27 mouse cellular contexts compared by ENCODE assay signal in genomic region chr1:97784928-97785327, GRCm38 (mm10). TPM values are rescaled to one million over a fixed set of nuclear protein-coding genes. Genes with fewer than 3 reads are reported as not detected.
DNase-seq lines count a peak whose midpoint lies in the region; ATAC-seq and TF ChIP-seq lines count a peak whose summit lies in the region.
"Had no signal": no experiment of that assay in that cellular context is flagged by ENCODE, and none has a peak within 500 bp of the region (broad histone marks: within the 10 kb centered on the region; RNA-seq: fewer than 3 reads in every experiment).

No protein-coding gene starts in this region.

- no peak for DNase-seq in forebrain, postnatal 0 days
- no peak for DNase-seq in forebrain, embryonic 10.5 days (ENCODE audit: extremely low spot score, low spot score)
- DNase-seq in layer of hippocampus, adult 2 months (ENCODE audit: low spot score in 2 of 2), result no peak
- no peak for DNase-seq in layer of hippocampus, postnatal 14 days (ENCODE audit: low spot score in 2 of 2)
- peak; percentile 4 for DNase-seq in midbrain, embryonic 14.5 days
- no peak for DNase-seq in stomach, postnatal 0 days (ENCODE audit: low spot score)
- DNase-seq in spleen, postnatal 14 days (ENCODE audit: low spot score in 2 of 2), result no peak
- DNase-seq: adrenal gland, postnatal 14 days; cerebellum, adult 2 months; cerebellum, postnatal 25 days; gastrocnemius, postnatal 14 days; heart, postnatal 14 days; kidney, adult 2 months; kidney, postnatal 4 days; thymus, postnatal 14 days had no signal

- no peak overlapping the region for H3K4me3 ChIP-seq in forebrain, postnatal 0 days (ENCODE audit: low read depth, low read length)
- H3K4me3 ChIP-seq in forebrain, embryonic 10.5 days, result no peak overlapping the region
- no peak overlapping the region for H3K4me3 ChIP-seq in layer of hippocampus, adult 2 months
- H3K4me3 ChIP-seq in midbrain, embryonic 14.5 days (replicated peaks; ENCODE audit: low read depth, low read length), result no peak overlapping the region
- no peak overlapping the region for H3K4me3 ChIP-seq in midbrain, embryonic 15.5 days
- H3K4me3 ChIP-seq in stomach, postnatal 0 days (ENCODE audit: low read depth, low read length), result no peak overlapping the region
- H3K4me3 ChIP-seq: embryonic facial prominence, embryonic 13.5 days; heart, embryonic 13.5 days; hindbrain, embryonic 12.5 days; intestine, embryonic 15.5 days; limb, embryonic 12.5 days; liver, embryonic 15.5 days; lung, embryonic 15.5 days had no signal

- no peaks in the 10 kb centered on the region for H3K36me3 ChIP-seq in forebrain, postnatal 0 days (ENCODE audit: insufficient read depth)
- 0 out of 2 replicates have a peak, but pooled peaks cover 2% of the 10 kb centered on the region for H3K36me3 ChIP-seq in forebrain, embryonic 10.5 days (replicated peaks)
- no peaks in the 10 kb centered on the region for H3K36me3 ChIP-seq in midbrain, embryonic 14.5 days (ENCODE audit: control insufficient read depth, insufficient read depth, low read length)
- H3K36me3 ChIP-seq in midbrain, embryonic 15.5 days (replicated peaks), result no peaks in the 10 kb centered on the region
- H3K36me3 ChIP-seq in stomach, postnatal 0 days (ENCODE audit: control insufficient read depth, insufficient read depth, low read length), result no peaks in the 10 kb centered on the region
- H3K36me3 ChIP-seq: hindbrain, embryonic 12.5 days; intestine, embryonic 15.5 days; lung, embryonic 15.5 days had no signal

- H3K4me1 ChIP-seq in forebrain, postnatal 0 days (ENCODE audit: insufficient read depth), result no peaks in the 10 kb centered on the region
- no peaks in the 10 kb centered on the region for H3K4me1 ChIP-seq in forebrain, embryonic 10.5 days
- H3K4me1 ChIP-seq in midbrain, embryonic 14.5 days (ENCODE audit: control insufficient read depth, insufficient read depth, low read length), result no peaks in the 10 kb centered on the region
- no peaks in the 10 kb centered on the region for H3K4me1 ChIP-seq in midbrain, embryonic 15.5 days
- no peaks in the 10 kb centered on the region for H3K4me1 ChIP-seq in stomach, postnatal 0 days (replicated peaks; ENCODE audit: control insufficient read depth, insufficient read depth)
- H3K4me1 ChIP-seq: embryonic facial prominence, embryonic 13.5 days; hindbrain, embryonic 12.5 days; intestine, embryonic 15.5 days; limb, embryonic 12.5 days; lung, embryonic 15.5 days had no signal

- no peak overlapping the region for H3K4me2 ChIP-seq in forebrain, postnatal 0 days (ENCODE audit: low read depth)
- no peak overlapping the region for H3K4me2 ChIP-seq in midbrain, embryonic 14.5 days (ENCODE audit: low read length)
- H3K4me2 ChIP-seq in midbrain, embryonic 15.5 days, result no peak overlapping the region
- no peak overlapping the region for H3K4me2 ChIP-seq in stomach, postnatal 0 days (replicated peaks; ENCODE audit: low read depth)
- H3K4me2 ChIP-seq: embryonic facial prominence, embryonic 13.5 days; heart, embryonic 13.5 days; hindbrain, embryonic 12.5 days; intestine, embryonic 15.5 days; limb, embryonic 12.5 days; liver, embryonic 15.5 days; lung, embryonic 15.5 days had no signal

- no peaks in the 10 kb centered on the region for H3K9me3 ChIP-seq in forebrain, postnatal 0 days (ENCODE audit: low read length)
- H3K9me3 ChIP-seq in forebrain, embryonic 10.5 days, result no peaks in the 10 kb centered on the region
- H3K9me3 ChIP-seq in midbrain, embryonic 14.5 days (ENCODE audit: control insufficient read depth, low read length), result no peaks in the 10 kb centered on the region
- no peaks in the 10 kb centered on the region for H3K9me3 ChIP-seq in midbrain, embryonic 15.5 days
- H3K9me3 ChIP-seq in stomach, postnatal 0 days (ENCODE audit: control insufficient read depth, low read length), result no peaks in the 10 kb centered on the region
- H3K9me3 ChIP-seq: embryonic facial prominence, embryonic 13.5 days; heart, embryonic 13.5 days; hindbrain, embryonic 12.5 days; intestine, embryonic 15.5 days; limb, embryonic 12.5 days; liver, embryonic 15.5 days; lung, embryonic 15.5 days had no signal

- WGBS in forebrain, postnatal 0 days, result 81% methylated on average over 7 of the region's 7 CpGs
- 84% methylated on average over 7 of the region's 7 CpGs for WGBS in forebrain, embryonic 10.5 days
- 78% methylated on average over 7 of the region's 7 CpGs for WGBS in midbrain, embryonic 14.5 days
- 75% methylated on average over 7 of the region's 7 CpGs for WGBS in midbrain, embryonic 15.5 days
- 74% methylated on average over 7 of the region's 7 CpGs for WGBS in stomach, postnatal 0 days

- H3K9ac ChIP-seq in forebrain, postnatal 0 days, result no peak overlapping the region
- H3K9ac ChIP-seq in midbrain, embryonic 14.5 days (replicated peaks; ENCODE audit: low read length), result no peak overlapping the region
- no peak overlapping the region for H3K9ac ChIP-seq in midbrain, embryonic 15.5 days
- no peak overlapping the region for H3K9ac ChIP-seq in stomach, postnatal 0 days (ENCODE audit: low read length)
- H3K9ac ChIP-seq: embryonic facial prominence, embryonic 13.5 days; heart, embryonic 13.5 days; hindbrain, embryonic 12.5 days; intestine, embryonic 15.5 days; limb, embryonic 12.5 days; liver, embryonic 15.5 days; lung, embryonic 15.5 days had no signal

- no peaks in the 10 kb centered on the region for H3K27me3 ChIP-seq in forebrain, postnatal 0 days (ENCODE audit: insufficient read depth, low read length)
- H3K27me3 ChIP-seq in forebrain, embryonic 10.5 days (ENCODE audit: poor library complexity, severe bottlenecking), result no peaks in the 10 kb centered on the region
- H3K27me3 ChIP-seq in midbrain, embryonic 14.5 days (ENCODE audit: control insufficient read depth, insufficient read depth, low read length), result no peaks in the 10 kb centered on the region
- no peaks in the 10 kb centered on the region for H3K27me3 ChIP-seq in midbrain, embryonic 15.5 days (replicated peaks)
- H3K27me3 ChIP-seq in stomach, postnatal 0 days (ENCODE audit: control insufficient read depth, insufficient read depth, low read length), result no peaks in the 10 kb centered on the region
- H3K27me3 ChIP-seq: embryonic facial prominence, embryonic 13.5 days; heart, embryonic 13.5 days; hindbrain, embryonic 12.5 days; intestine, embryonic 15.5 days; limb, embryonic 12.5 days; liver, embryonic 15.5 days; lung, embryonic 15.5 days had no signal

- TF ChIP-seq EP300 in stomach, postnatal 0 days (optimal IDR thresholded peaks at IDR 0.05), result no peak

- 0 out of 2 replicates have a peak, but pooled peaks have one; percentile 22 for TF ChIP-seq CTCF in forebrain, postnatal 0 days (IDR thresholded peaks at IDR 0.05; ENCODE audit: low read depth)
- peak; percentile 59 for TF ChIP-seq CTCF in layer of hippocampus, adult 2 months (conservative IDR thresholded peaks at IDR 0.05)
- TF ChIP-seq CTCF in stomach, postnatal 0 days (IDR thresholded peaks at IDR 0.05; ENCODE audit: low read depth), result peak; percentile 35

- no peak for ATAC-seq in forebrain, postnatal 0 days
- ATAC-seq in midbrain, embryonic 14.5 days (ENCODE audit: low FRiP score, low TSS enrichment), result no peak
- ATAC-seq in midbrain, embryonic 15.5 days (replicated peaks), result no peak
- ATAC-seq in stomach, postnatal 0 days (ENCODE audit: low FRiP score, low TSS enrichment), result no peak
- ATAC-seq: forebrain, embryonic 16.5 days; hindbrain, postnatal 0 days; intestine, embryonic 15.5 days had no signal

- H3K27ac ChIP-seq in forebrain, postnatal 0 days (ENCODE audit: low read depth, low read length), result no peak overlapping the region
- no peak overlapping the region for H3K27ac ChIP-seq in forebrain, embryonic 10.5 days
- no peak overlapping the region for H3K27ac ChIP-seq in layer of hippocampus, adult 2 months
- no peak overlapping the region for H3K27ac ChIP-seq in midbrain, embryonic 14.5 days (replicated peaks; ENCODE audit: low read depth, low read length)
- no peak overlapping the region for H3K27ac ChIP-seq in midbrain, embryonic 15.5 days
- no peak overlapping the region for H3K27ac ChIP-seq in stomach, postnatal 0 days (replicated peaks)
- H3K27ac ChIP-seq: embryonic facial prominence, embryonic 13.5 days; heart, embryonic 13.5 days; hindbrain, embryonic 12.5 days; hindbrain, postnatal 0 days; intestine, embryonic 15.5 days; kidney, postnatal 0 days; limb, embryonic 12.5 days; lung, embryonic 15.5 days; macrophage had no signal

RNA-seq across cellular contexts. Expression of gene Ppip5k2, which starts 14.7 kb away (rescaled TPM):
- 49.4 and 62.0 TPM in 2 replicates for total RNA-seq in forebrain, postnatal 0 days (2014; rRNA removed)
- 12.9 and 25.0 TPM in 2 replicates for polyA plus RNA-seq in forebrain, postnatal 0 days (2015; fragmentation: Nextera tagmentation; extraction: Ambion mirVana)
- polyA plus RNA-seq in forebrain, embryonic 10.5 days (2016; fragmentation: Nextera tagmentation; extraction: Ambion mirVana), result 48.8 and 51.1 TPM in 2 replicates
- total RNA-seq in layer of hippocampus, adult 2 months (2021), result 10 to 100 TPM; 19.3 to 20.8 TPM
- 10 to 100 TPM; 20.2 to 21.2 TPM for total RNA-seq in layer of hippocampus, postnatal 14 days (2021)
- 64.1 and 83.0 TPM in 2 replicates for polyA plus RNA-seq in midbrain, embryonic 14.5 days (2014; fragmentation: Nextera tagmentation; extraction: Ambion mirVana)
- 59.9 and 69.9 TPM in 2 replicates for polyA plus RNA-seq in midbrain, embryonic 15.5 days (2015; fragmentation: Nextera tagmentation; extraction: Ambion mirVana)
- polyA plus RNA-seq in stomach, postnatal 0 days (2015; fragmentation: Nextera tagmentation; extraction: Ambion mirVana), result 11.1 and 11.5 TPM in 2 replicates

RNA-seq across cellular contexts. Expression of gene Gin1, which starts 15.0 kb away (rescaled TPM):
- total RNA-seq in forebrain, postnatal 0 days (2014; rRNA removed), result 6.2 and 8.1 TPM in 2 replicates
- polyA plus RNA-seq in forebrain, postnatal 0 days (2015; fragmentation: Nextera tagmentation; extraction: Ambion mirVana), result 10.7 and 13.6 TPM in 2 replicates
- polyA plus RNA-seq in forebrain, embryonic 10.5 days (2016; fragmentation: Nextera tagmentation; extraction: Ambion mirVana), result 17.4 and 20.4 TPM in 2 replicates
- total RNA-seq in layer of hippocampus, adult 2 months (2021), result 10 to 100 TPM; 11.3 to 11.4 TPM
- 1 to 10 TPM; 8.7 to 9.3 TPM for total RNA-seq in layer of hippocampus, postnatal 14 days (2021)
- 12.7 and 14.6 TPM in 2 replicates for polyA plus RNA-seq in midbrain, embryonic 14.5 days (2014; fragmentation: Nextera tagmentation; extraction: Ambion mirVana)
- 14.6 and 16.4 TPM in 2 replicates for polyA plus RNA-seq in midbrain, embryonic 15.5 days (2015; fragmentation: Nextera tagmentation; extraction: Ambion mirVana)
- 10.4 and 10.8 TPM in 2 replicates for polyA plus RNA-seq in stomach, postnatal 0 days (2015; fragmentation: Nextera tagmentation; extraction: Ambion mirVana)
